Mouse (Mus musculus) bone marrow, adult 2 months (tissue): ENCODE measurements around the gene Muc3.

ENCODE experiments used
- CTCF ChIP-seq: fragments of 200-500 bp; IDR thresholded peaks from 2 replicates; pipeline ENCODE4 v1.5.1; 2011; ENCODE audit warnings: low read length, control low read depth; ENCODE audit not compliant: control insufficient read depth, insufficient read depth
- POLR2A ChIP-seq: fragments of 200-500 bp; IDR thresholded peaks from 2 replicates; pipeline ENCODE4 v1.6.1; 2011; ENCODE audit warnings: low read depth, mild to moderate bottlenecking, control low read depth, low read length, borderline replicate concordance; ENCODE audit not compliant: control insufficient read depth

- TF ChIP-seq POLR2A (no peak), CTCF (no peak)
These were observed 42.7 kb downstream of the Muc3 start for GRCm38 (mm10) chr5:137106434-137106833.
